Mouse (Mus musculus): ENCODE measurements around the gene Ubtf.
A peak's percentile ranks its signal among the peaks of the same experiment; 100 is the strongest.
"Not testable (repeated sequence)": the region's sequence is repeated elsewhere in the genome, so short reads cannot be mapped to it uniquely, and the experiment has no call there.

Gene Ubtf

GRCm38 (mm10) chr11:102295598-102296471 is 23.7 kb downstream of the Ubtf start:
- DNase-seq (ENCODE audit: low read depth, low spot score) = peak; percentile 58

DNA sequence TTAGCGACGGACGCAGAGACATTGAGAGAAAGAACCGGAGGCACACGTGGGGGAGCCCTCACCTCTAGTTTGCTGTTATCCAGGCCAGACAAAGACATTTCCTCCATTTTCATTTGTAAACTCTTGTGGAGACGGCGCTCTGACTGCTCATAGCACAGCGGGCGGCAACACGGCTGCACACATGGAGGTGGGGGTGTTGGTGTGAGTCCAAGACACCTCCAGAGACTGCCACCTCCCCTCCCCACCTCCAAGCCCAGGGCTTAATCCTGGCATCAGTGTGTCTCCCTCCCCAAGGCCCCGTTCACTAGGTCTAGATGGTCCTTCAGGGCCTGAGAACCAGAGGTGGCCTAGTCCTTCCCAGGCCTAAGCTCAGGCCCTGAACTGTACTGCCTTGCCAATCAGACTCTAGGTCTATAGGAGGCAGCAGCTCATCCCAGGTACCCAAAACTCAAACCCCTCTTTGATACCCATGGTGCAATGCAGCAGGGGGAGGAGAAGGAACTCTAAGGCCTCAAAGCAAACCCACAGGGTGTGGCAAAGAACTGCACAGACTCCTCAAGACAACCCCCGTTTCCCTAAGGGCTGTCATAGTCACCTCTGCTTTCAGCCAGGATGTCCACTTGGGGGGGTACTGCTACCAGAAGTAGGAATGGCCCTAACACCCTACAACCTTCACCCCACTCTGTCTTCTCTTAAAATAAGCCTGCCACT is 24.5 kb downstream of the Ubtf start:
- peak; percentile 81 for DNase-seq (ENCODE audit: low read depth, low spot score)

GRCm38 (mm10) chr11:102294416-102294815 is 25.1 kb downstream of the Ubtf start:
- DNase-seq (ENCODE audit: low read depth, low spot score) = no peak

GRCm38 (mm10) chr11:102293971-102294370 is 25.6 kb downstream of the Ubtf start:
- DNase-seq (ENCODE audit: low read depth, low spot score) = no peak

GRCm38 (mm10) chr11:102291051-102291535 is 28.4 kb downstream of the Ubtf start:
- no peak for DNase-seq (ENCODE audit: low read depth, low spot score)

GRCm38 (mm10) chr11:102290141-102290540 is 29.4 kb downstream of the Ubtf start:
- DNase-seq (ENCODE audit: low read depth, low spot score) = no peak

DNA sequence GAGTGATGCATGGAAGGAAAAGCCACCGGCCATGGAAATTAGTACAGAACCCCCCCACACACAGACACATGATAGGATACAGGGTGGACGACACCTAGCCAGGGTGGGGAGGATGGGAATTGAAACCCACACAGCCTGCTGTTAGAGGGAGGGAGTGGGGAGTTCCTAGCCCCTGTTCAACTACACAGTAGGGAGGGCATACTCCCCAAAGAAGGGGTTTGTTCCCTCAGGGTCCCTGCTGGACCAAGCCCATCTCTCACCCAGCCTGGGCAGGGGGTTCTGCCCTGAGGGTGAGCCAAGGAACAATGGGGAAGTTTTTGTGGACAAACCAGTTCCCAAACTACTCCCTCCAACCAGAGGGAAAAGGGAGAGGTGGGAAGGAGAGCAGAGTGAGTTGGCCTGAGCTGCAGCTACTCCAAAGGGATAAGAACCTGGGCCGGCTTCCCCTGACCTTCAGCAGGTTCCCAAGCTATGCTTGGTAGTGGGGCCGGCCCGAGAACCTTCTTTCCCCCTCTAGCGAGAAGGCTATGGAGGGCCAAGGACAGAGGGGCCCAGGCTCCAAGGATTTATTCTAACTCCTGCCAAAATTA is 29.9 kb downstream of the Ubtf start:
- DNase-seq (ENCODE audit: low read depth, low spot score) = no peak

DNA sequence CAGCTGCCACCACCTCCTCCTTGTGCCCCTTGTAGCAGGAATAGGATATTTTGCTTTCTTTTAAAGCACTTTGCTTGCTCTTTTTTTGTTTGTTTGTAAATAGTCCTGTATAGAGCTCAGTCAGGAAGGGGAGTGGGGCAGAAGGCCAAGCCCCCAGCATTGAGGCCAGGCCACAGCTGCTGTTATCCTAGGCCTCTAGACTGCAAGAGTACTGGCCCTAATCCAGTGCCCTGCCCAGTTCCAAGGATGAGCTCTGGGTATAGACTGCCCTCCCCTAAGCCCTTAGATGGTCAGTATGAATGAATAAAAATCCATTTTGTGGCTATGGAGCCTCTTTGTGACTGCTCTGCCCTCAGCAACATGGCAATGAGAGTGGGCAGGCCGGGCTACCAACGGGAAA is 30.6 kb downstream of the Ubtf start:
- no peak for DNase-seq (ENCODE audit: low read depth, low spot score)

GRCm38 (mm10) chr11:102288027-102288804 is 31.3 kb downstream of the Ubtf start:
- DNase-seq (ENCODE audit: low read depth, low spot score) = no peak

DNA sequence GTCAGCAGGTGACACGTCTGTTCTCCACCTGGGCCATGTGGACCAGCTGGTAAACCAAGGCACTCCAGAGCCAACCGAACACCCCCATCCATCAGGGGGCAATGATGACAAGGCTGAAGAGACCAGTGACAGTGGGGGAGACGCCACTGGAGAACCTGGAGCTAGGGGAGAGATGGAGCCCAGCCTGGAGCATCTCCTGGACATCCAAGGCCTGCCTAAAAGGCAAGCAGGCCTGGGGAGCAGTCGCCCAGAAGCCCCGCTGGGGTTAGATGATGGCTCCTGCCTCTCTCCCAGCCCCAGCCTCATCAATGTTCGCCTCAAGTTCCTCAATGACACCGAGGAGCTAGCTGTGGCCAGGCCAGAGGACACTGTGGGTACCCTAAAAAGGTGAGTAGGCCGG is 32.1 kb downstream of the Ubtf start:
- DNase-seq (ENCODE audit: low read depth, low spot score) = no peak

- no peak for DNase-seq (ENCODE audit: low read depth, low spot score)
Measured at GRCm38 (mm10) chr11:102285095-102285834, 34.3 kb downstream of the Ubtf start.

- peak; percentile 99 for DNase-seq (ENCODE audit: low read depth, low spot score)
Measured at GRCm38 (mm10) chr11:102284501-102285094, 34.9 kb downstream of the Ubtf start, which contains the start of gene Tmub2. Gene Tmub2 (plus strand): TSS chr11:102284931.

DNA sequence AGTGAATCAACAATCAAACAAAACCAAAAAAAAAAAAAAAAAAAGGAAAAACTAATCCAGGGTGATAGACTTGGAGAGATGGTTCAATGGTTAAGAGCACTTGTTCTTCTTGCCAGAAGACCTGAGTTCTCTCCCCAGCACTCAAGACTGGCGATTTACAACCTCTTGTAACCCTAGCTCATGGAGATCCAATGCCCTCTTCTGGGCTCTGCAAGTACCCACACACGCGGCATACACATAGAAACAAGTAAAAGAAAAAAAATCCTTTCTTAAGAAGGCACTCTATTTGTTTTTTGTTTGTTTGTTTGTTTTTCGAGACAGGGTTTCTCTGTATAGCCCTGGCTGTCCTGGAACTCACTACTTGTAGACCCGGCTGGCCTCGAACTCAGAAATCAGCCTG is 35.6 kb downstream of the Ubtf start:
- DNase-seq (ENCODE audit: low read depth, low spot score) = peak; percentile 57

DNA sequence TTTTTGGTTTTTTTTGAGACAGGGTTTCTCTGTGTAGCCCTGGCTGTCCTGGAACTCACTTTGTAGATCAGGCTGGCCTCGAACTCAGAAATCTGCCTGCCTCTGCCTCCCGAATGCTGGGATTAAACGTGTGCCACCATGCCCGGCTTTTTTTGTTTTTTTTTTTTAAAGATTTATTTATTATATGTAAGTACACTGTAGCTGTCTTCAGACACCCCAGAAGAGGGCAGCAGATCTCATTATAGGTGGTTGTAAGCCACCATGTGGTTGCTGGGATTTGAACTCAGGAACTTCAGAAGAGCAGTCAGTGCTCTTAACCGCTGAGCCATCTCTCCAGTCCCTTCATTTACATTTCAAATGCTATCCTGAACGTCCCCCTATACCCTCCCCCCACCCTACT is 39.3 kb downstream of the Ubtf start:
- not testable (repeated sequence) for DNase-seq (ENCODE audit: low read depth, low spot score)

DNA sequence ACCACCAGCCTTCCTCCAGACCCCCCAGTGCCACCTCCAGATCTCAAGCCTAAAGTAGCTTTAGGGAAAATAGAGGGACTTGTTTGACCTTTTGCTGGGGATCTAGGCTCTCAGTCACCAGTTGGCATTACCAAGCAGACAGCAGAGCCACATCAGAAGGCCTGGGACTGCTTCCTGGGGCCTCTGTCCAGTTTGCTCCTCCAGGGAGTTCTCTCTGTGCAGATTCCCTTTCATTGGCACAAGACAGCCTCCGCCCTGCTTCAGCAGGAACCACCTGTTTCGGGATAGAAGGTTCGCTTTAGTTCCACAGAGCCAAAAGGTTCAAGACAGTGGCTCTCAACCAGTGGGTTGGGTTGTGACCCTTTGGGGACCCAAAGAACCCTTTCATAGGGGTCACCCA is 39.9 kb downstream of the Ubtf start:
- DNase-seq (ENCODE audit: low read depth, low spot score) = no peak

- no peak for DNase-seq (ENCODE audit: low read depth, low spot score)
Measured at GRCm38 (mm10) chr11:102277754-102278153, 41.8 kb downstream of the Ubtf start.

DNA sequence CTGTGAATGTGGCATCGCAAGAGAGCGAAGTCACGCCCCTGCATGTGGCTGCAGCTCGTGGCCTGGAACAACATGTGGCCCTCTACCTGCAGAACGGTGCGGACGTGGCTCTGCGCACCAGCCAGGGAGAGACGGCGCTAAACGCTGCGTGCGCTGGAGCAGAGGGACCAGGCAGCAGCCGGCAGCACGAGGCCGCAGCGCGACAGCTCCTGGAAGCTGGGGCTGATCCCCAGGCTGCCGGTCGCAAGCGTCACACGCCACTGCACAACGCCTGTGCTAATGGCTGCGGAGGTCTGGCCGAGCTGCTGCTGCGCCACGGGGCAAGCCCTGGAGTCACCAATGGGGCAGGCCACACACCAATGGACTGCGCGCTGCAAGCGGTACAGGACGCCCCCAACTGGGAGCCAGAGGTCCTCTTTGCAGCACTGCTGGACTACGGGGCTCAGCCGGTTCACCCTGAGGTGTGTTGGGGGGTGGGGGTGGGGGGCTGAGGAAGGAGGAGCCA is 43.1 kb downstream of the Ubtf start:
- peak; percentile 80 for DNase-seq (ENCODE audit: low read depth, low spot score)

DNA sequence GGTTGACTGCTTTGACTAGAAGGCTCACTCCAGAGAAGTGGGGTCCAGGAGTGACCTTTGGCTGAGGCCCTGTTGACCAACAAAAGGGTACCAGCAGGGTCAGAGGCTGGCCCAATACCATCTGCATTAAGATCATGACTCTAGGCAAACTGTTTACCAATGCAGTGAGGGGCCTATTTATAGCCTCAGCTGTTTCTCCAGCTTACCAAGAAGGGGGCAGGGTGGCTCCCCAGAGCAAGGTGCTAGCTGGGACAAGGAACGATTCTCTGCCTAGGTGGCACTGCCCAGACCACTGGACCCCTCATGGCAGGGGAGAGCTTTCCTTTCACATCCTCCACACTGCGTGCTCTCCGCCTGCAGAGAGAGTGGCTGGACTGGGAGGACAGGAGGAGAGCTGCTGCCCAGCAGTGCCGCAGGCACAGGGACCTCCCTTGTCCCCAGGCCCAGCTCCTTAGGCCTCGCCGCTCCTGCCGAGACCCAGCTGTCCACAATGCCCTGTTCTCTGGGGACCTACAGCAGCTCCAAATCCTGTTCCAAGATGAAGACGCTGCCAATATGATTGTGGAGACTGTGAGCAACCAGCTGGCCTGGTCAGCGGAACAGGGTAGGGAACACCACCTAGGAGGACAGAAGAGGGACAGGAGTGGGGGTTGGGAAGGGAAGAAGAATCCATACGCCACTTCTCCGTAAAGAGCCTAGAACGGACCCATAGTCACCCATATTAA is 50.9 kb downstream of the Ubtf start, which contains the start of gene Asb16:
TSS of gene Asb16 (plus strand) at position 224 of the 725 bp plus-strand sequence.
- no peak for DNase-seq (ENCODE audit: low read depth, low spot score)

DNA sequence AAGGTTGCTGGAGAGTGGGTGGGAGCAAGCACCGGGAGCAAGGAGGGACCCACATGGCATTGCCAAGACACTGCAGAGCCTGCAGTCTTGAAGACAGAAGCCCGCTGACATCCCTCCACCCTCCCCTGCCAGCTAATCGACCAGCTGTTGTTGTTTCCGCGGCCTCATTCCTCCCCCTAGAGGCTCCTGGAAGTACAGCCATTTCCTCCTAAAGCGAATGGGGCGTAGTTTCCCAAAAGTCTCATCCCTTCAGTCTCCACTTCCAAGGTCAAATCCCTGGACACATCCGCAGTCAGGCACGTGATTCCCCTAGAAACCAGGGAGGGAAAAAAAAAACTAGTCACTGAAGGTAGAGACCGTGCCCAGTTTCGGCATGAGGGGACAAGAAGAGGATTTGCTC is 52.1 kb downstream of the Ubtf start:
- DNase-seq (ENCODE audit: low read depth, low spot score) = peak; percentile 97
